Mouse (Mus musculus): ENCODE results near the gene Txlng. TPM values are rescaled to one million over a fixed set of nuclear protein-coding genes. Genes with fewer than 3 reads are reported as not detected.
A peak's percentile ranks its signal among the peaks of the same experiment; 100 is the strongest.

Txlng gene
- polyA plus RNA-seq, 1 experiment from 2014 or later, result 21.9 TPM

DNA sequence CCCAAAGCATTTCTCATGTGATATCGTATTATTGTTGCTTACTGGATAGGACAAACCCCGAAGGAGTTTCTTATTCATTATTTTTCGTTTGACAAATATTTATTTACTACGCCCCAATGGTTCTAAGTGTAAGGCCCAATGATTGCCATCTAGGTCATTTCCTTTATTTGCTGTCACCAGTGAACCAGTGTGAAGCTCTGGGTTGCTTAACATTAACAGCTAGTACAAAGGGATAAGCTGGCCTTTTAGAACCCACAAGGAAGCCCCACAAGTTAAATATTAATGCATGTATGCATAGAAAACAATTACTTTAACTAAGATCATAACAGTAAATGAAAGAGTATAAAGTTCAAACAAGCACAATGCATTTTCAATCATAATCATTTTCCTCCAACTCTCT, 74.9 kb downstream of the Txlng start:
- H3K4me3 ChIP-seq (ENCODE audit: low read depth, low read length), result no peak overlapping the region
- 0 out of 2 replicates have a peak, but pooled peaks cover 2% of the 10 kb centered on the region for H3K27me3 ChIP-seq (replicated peaks; ENCODE audit: control insufficient read depth, insufficient read depth, low read length)
- no peaks in the 10 kb centered on the region for H3K36me3 ChIP-seq (ENCODE audit: control insufficient read depth, insufficient read depth, low read length)
- H3K9ac ChIP-seq (ENCODE audit: low read depth, low read length), result no peak overlapping the region
- no peak overlapping the region for H3K4me2 ChIP-seq
- ATAC-seq (replicated peaks; ENCODE audit: low FRiP score) (no peak), DNase-seq (ENCODE audit: low spot score) (no peak)
- 78% methylated on average over 4 of the region's 4 CpGs for WGBS
- no peaks in the 10 kb centered on the region for H3K9me3 ChIP-seq (ENCODE audit: control insufficient read depth, low read length)
- H3K4me1 ChIP-seq (replicated peaks; ENCODE audit: control insufficient read depth, insufficient read depth, low read length), result peaks cover 4% of the 10 kb centered on the region; the same call in 1 of the 2 replicates
- H3K27ac ChIP-seq (ENCODE audit: low read depth, low read length), result no peak overlapping the region

DNA sequence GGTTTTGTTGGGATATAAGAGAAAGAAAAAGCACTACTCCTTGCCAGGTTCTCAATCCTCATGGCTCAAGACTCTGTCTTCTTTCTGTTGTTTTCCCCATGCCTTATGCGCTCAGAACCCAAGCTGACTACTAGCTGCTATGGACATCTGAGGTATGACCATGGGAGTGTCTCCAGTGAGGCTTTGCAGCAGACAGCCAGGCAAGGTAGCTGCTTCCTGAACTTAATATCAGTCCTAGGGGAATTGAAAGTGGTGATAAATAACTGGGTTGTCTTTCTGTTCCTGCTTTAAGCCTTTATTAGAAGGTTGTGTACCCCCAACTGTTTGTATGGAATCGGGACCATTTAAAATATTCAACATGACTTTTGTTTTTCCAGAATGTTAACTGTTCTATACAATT, 76.8 kb downstream of the Txlng start:
- Histone ChIP-seq H3K4me1 (replicated peaks; ENCODE audit: control insufficient read depth, insufficient read depth, low read length) (no peaks in the 10 kb centered on the region), H3K9me3 (ENCODE audit: control insufficient read depth, low read length) (no peaks in the 10 kb centered on the region), H3K4me3 (ENCODE audit: low read depth, low read length) (no peak overlapping the region), H3K27ac (ENCODE audit: low read depth, low read length) (no peak overlapping the region), H3K9ac (ENCODE audit: low read depth, low read length) (no peak overlapping the region), H3K36me3 (ENCODE audit: control insufficient read depth, insufficient read depth, low read length) (no peaks in the 10 kb centered on the region), H3K4me2 (no peak overlapping the region), H3K27me3 (replicated peaks; ENCODE audit: control insufficient read depth, insufficient read depth, low read length) (0 out of 2 replicates have a peak, but pooled peaks cover 7% of the 10 kb centered on the region)
- ATAC-seq (replicated peaks; ENCODE audit: low FRiP score) (no peak), DNase-seq (ENCODE audit: low spot score) (no peak)
- WGBS, result 81% methylated on average over 2 of the region's 2 CpGs

DNA sequence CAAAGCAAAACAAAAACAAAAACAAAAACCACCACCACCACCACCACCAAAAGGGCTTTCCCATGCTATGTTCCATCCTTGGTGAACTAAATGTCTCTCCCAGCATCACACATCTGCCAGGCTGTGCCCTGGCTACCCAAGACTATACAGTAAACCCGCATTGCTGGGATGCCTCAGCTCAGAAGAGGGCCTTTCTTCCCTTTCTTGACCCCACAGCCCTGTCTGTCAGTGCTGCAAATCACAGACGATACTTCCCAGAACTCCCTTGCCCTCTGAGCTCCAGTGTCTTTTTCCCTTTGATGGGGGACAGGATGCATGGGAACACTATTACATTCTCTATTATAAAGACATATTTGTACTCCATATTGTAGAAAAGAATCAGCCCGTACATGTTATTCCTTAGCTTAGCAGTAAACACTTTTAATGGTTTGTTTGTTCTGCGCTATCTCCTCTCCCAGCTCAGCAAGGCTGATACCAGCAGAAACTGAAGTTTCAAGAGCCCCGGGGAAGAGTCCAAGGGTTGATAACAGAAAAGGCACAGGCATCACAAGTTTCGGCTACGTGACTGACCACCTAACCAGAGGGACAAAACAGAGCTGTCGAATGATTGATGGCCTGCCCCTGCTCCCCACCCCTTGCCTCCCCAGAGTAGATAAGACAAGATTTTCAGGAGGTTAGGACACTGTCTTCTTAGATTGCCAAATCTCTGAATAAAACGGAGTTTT, 80.4 kb downstream of the Txlng start:
- Histone ChIP-seq H3K4me1 (replicated peaks; ENCODE audit: control insufficient read depth, insufficient read depth, low read length) (no peaks in the 10 kb centered on the region), H3K27me3 (replicated peaks; ENCODE audit: control insufficient read depth, insufficient read depth, low read length) (0 out of 2 replicates have a peak, but pooled peaks cover 7% of the 10 kb centered on the region), H3K4me2 (no peak overlapping the region), H3K9ac (ENCODE audit: low read depth, low read length) (no peak overlapping the region), H3K27ac (ENCODE audit: low read depth, low read length) (no peak overlapping the region), H3K9me3 (ENCODE audit: control insufficient read depth, low read length) (no peaks in the 10 kb centered on the region), H3K4me3 (ENCODE audit: low read depth, low read length) (no peak overlapping the region), H3K36me3 (ENCODE audit: control insufficient read depth, insufficient read depth, low read length) (no peaks in the 10 kb centered on the region)
- DNase-seq (ENCODE audit: low spot score) (no peak), ATAC-seq (replicated peaks; ENCODE audit: low FRiP score) (no peak)
- WGBS, result 36% methylated on average over 9 of the region's 9 CpGs

DNA sequence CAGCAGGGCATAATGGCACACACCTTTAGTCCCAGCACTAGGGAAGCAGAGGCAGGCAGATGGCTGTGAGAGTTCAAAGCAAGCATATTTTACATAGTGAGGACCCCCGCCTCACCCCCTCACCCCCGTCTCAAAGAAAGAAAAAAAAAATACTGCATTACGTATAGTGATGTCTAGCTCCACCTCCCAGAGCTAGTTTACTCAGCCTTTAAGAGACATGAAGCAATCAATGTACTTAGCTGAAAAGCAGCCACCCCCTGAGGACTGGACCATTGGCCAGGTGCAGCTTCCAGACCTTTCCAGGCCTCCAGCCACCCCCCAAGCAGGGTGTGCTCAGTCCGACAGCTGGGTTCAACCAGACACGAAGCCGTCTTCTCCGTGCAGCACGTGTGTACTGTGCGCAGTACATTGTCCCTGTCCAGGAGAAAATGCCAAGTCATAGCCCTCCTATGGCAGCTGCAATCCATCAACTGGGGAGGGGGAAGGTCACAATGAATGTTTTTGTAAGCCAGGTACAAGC, 93.1 kb downstream of the Txlng start:
- 42% methylated on average over 9 of the region's 9 CpGs for WGBS
- no peaks in the 10 kb centered on the region for H3K36me3 ChIP-seq (ENCODE audit: control insufficient read depth, insufficient read depth, low read length)
- peak overlapping the region; percentile 72 for H3K4me2 ChIP-seq
- no peaks in the 10 kb centered on the region for H3K27me3 ChIP-seq (replicated peaks; ENCODE audit: control insufficient read depth, insufficient read depth, low read length)
- no peaks in the 10 kb centered on the region for H3K4me1 ChIP-seq (replicated peaks; ENCODE audit: control insufficient read depth, insufficient read depth, low read length)
- peak overlapping the region; percentile 79 for H3K27ac ChIP-seq (ENCODE audit: low read depth, low read length)
- peak; percentile 40 for DNase-seq (ENCODE audit: low spot score)
- H3K9ac ChIP-seq (ENCODE audit: low read depth, low read length), result peak overlapping the region; percentile 66
- no peaks in the 10 kb centered on the region for H3K9me3 ChIP-seq (ENCODE audit: control insufficient read depth, low read length)
- ATAC-seq (replicated peaks; ENCODE audit: low FRiP score), result peak; percentile 83
- peak overlapping the region; percentile 36 for H3K4me3 ChIP-seq (ENCODE audit: low read depth, low read length)

DNA sequence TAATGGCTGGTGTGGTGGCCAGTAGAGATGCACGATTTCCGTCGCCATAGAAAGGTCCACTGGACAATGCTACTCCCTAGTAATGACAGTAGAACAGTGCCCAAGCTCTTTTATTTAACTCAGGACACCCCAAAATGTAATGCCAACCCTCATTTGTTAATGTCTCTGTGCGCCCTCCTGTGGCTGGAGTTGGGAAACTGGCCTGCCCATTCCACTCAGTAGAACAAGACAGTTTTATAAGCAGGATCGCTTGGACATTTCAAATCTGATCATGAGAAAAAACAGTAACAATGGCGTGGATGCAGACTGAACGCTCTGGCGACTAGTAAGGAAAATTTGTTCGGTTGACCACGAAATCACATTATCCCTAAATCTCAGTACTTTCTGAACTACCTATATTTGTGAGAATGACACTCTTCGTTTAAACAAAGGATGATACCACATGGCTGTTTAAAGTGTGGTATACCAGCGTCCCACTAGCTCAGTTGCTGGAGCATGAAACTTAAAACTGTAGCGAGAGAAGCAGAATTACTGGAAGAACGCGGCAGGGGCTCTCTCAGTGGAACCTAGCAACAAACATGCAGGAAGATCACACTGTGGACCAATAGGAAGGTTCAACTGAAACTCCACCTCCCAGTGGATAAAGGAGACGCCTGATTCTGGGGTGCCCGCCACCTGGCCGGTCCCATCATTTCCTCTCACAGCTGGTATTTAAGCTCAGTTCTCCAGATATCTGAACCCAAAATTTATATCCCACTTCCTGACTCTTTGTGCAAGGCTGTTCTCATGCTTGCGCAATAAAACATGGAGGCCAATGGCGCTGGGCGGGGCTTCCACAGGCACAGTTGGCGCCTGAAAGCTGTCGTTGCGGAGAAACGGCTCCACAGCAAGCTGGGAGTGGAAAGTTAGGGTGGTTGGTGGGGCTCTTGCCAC, 94.0 kb downstream of the Txlng start:
- Histone ChIP-seq H3K4me3 (ENCODE audit: low read depth, low read length) (peak overlapping the region; percentile 36), H3K27ac (ENCODE audit: low read depth, low read length) (peak overlapping the region; percentile 79), H3K4me1 (replicated peaks; ENCODE audit: control insufficient read depth, insufficient read depth, low read length) (no peaks in the 10 kb centered on the region), H3K9ac (ENCODE audit: low read depth, low read length) (peak overlapping the region; percentile 66), H3K4me2 (peak overlapping the region; percentile 72), H3K9me3 (ENCODE audit: control insufficient read depth, low read length) (no peaks in the 10 kb centered on the region), H3K27me3 (replicated peaks; ENCODE audit: control insufficient read depth, insufficient read depth, low read length) (no peaks in the 10 kb centered on the region), H3K36me3 (ENCODE audit: control insufficient read depth, insufficient read depth, low read length) (no peaks in the 10 kb centered on the region)
- ATAC-seq (replicated peaks; ENCODE audit: low FRiP score) (peak; percentile 86), DNase-seq (ENCODE audit: low spot score) (peak; percentile 59)
- 21% methylated on average over 25 of the region's 25 CpGs for WGBS

DNA sequence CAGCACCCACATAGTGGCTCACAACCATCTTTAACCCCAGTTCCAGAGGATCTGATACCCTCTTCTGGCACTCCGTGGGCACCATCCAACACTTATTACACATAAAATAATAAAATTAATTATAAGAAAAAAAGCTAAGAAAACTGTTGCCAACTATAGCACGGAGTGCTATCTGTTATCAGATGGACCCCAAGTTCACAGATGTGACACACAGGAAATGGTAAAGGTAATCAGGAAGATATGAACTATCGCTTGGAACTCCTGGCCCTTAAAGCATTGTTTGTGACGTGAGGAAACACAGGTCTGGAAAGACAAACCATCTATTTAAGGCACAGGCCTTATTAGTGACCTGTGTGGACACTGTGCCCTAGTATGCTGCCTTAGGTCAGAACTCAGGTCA, 99.2 kb downstream of the Txlng start:
- DNase-seq (ENCODE audit: low spot score) (no peak), ATAC-seq (replicated peaks; ENCODE audit: low FRiP score) (no peak)
- H3K27me3 ChIP-seq (replicated peaks; ENCODE audit: control insufficient read depth, insufficient read depth, low read length), result no peaks in the 10 kb centered on the region
- H3K27ac ChIP-seq (ENCODE audit: low read depth, low read length), result no peak overlapping the region
- H3K4me1 ChIP-seq (replicated peaks; ENCODE audit: control insufficient read depth, insufficient read depth, low read length), result 0 out of 2 replicates have a peak, but pooled peaks cover 3% of the 10 kb centered on the region
- H3K36me3 ChIP-seq (ENCODE audit: control insufficient read depth, insufficient read depth, low read length), result no peaks in the 10 kb centered on the region
- 59% methylated on average over 4 of the region's 4 CpGs for WGBS
- no peak overlapping the region for H3K4me3 ChIP-seq (ENCODE audit: low read depth, low read length)
- no peak overlapping the region for H3K9ac ChIP-seq (ENCODE audit: low read depth, low read length)
- H3K4me2 ChIP-seq, result no peak overlapping the region
- no peaks in the 10 kb centered on the region for H3K9me3 ChIP-seq (ENCODE audit: control insufficient read depth, low read length)

MicroRNAs within 50 kb of the gene (microRNA counts, 519-probe panel; counts per million panel counts)
- not detected for microRNA mmu-miR-3473

Small RNA genes within 50 kb of the gene (microRNA-seq; reads per million reads assigned to microRNA genes)
- not detected for gene Mir3473a (ENCODE audit: borderline number of aligned reads)

Other genes starting within 250 kb of the Txlng start
- 1.9 and 2.6 TPM in 2 replicates for gene Reps2, start 185.8 kb downstream of the Txlng start, polyA plus RNA-seq (2014; fragmentation: Nextera tagmentation; extraction: Ambion mirVana)
- gene Rbbp7, start 69.1 kb downstream of the Txlng start, polyA plus RNA-seq (2014; fragmentation: Nextera tagmentation; extraction: Ambion mirVana), result 410 and 453 TPM in 2 replicates
- 27.0 and 28.2 TPM in 2 replicates for gene Syap1, start 59.0 kb upstream of the Txlng start, polyA plus RNA-seq (2014; fragmentation: Nextera tagmentation; extraction: Ambion mirVana)
- gene Ctps2, start 71.8 kb upstream of the Txlng start, polyA plus RNA-seq (2014; fragmentation: Nextera tagmentation; extraction: Ambion mirVana), result 73.4 and 92.3 TPM in 2 replicates
- gene S100g, start 135.1 kb upstream of the Txlng start, polyA plus RNA-seq (2014; fragmentation: Nextera tagmentation; extraction: Ambion mirVana), result 1.6 and 2.0 TPM in 2 replicates